Comparison of ENCODE assay signal across 8 mouse cellular contexts in genomic region chr5:52190371-52191179, GRCm38 (mm10). TPM values are rescaled to one million over a fixed set of nuclear protein-coding genes. Genes with fewer than 3 reads are reported as not detected.
DNase-seq lines count a peak whose midpoint lies in the region; ATAC-seq and TF ChIP-seq lines count a peak whose summit lies in the region.

Dhx15 (minus strand) TSS chr5:52190514.

- TF ChIP-seq EP300 in heart, postnatal 0 days (IDR thresholded peaks at IDR 0.05; ENCODE audit: low read depth), result no peak

- peaks cover 56% of the 10 kb centered on the region for H3K4me1 ChIP-seq in E14TG2a.4 (replicated peaks; ENCODE audit: low read depth, low read length)
- H3K4me1 ChIP-seq in forebrain, embryonic 12.5 days, result peaks cover 27% of the 10 kb centered on the region
- H3K4me1 ChIP-seq in heart, postnatal 0 days (ENCODE audit: control insufficient read depth, insufficient read depth), result peaks cover 24% of the 10 kb centered on the region
- peaks cover 14% of the 10 kb centered on the region for H3K4me1 ChIP-seq in liver, embryonic 16.5 days (ENCODE audit: control insufficient read depth, low read depth, low read length)
- H3K4me1 ChIP-seq in neural tube, embryonic 13.5 days (replicated peaks), result peaks cover 41% of the 10 kb centered on the region
- H3K4me1 ChIP-seq in testis, adult 2 months (ENCODE audit: control insufficient read depth, insufficient read depth, low read length), result peaks cover 3% of the 10 kb centered on the region; the same call in 1 of the 2 replicates

- peak within 1 kb of the TSS; percentile 98 for H3K9ac ChIP-seq in forebrain, embryonic 12.5 days
- peak within 1 kb of the TSS; percentile 94 for H3K9ac ChIP-seq in heart, postnatal 0 days (replicated peaks; ENCODE audit: low read depth, low read length)
- H3K9ac ChIP-seq in liver, embryonic 16.5 days (ENCODE audit: low read depth, low read length), result peak within 1 kb of the TSS; percentile 98
- peak within 1 kb of the TSS; percentile 99 for H3K9ac ChIP-seq in neural tube, embryonic 13.5 days

- whole genome bisulfite sequencing in forebrain, embryonic 12.5 days, result 1% methylated on average over 52 of the region's 53 CpGs
- 1% methylated on average over 53 of the region's 53 CpGs for WGBS in heart, postnatal 0 days
- under 1% methylated on average over 52 of the region's 53 CpGs for WGBS in liver, embryonic 16.5 days (ENCODE audit: insufficient replicate concordance)
- WGBS in neural tube, embryonic 13.5 days, result 1% methylated on average over 53 of the region's 53 CpGs

- no peak for TF ChIP-seq CTCF in E14TG2a.4 (conservative IDR thresholded peaks at IDR 0.05; ENCODE audit: low read length)
- peak; percentile 13; the same call in 1 of the 2 replicates for TF ChIP-seq CTCF in heart, postnatal 0 days (IDR thresholded peaks at IDR 0.05; ENCODE audit: low read depth)
- TF ChIP-seq CTCF in testis, adult 2 months (IDR thresholded peaks at IDR 0.05; ENCODE audit: control insufficient read depth, insufficient read depth, insufficient replicate concordance, low read depth, low read length), result no peak

- DNase-seq in c-Kit-positive CD71-positive TER-119-positive erythroid progenitor cells, embryonic 14.5 days (ENCODE audit: low spot score), result peak; percentile 90
- DNase-seq in heart, postnatal 0 days (ENCODE audit: low spot score), result peak; percentile 95
- peak; percentile 92 to 96 for DNase-seq in kidney, postnatal 4 days

- peak within 1 kb of the TSS; percentile 72 for H3K4me2 ChIP-seq in forebrain, embryonic 12.5 days
- H3K4me2 ChIP-seq in heart, postnatal 0 days (ENCODE audit: low read depth, low read length), result peak within 1 kb of the TSS; percentile 77
- H3K4me2 ChIP-seq in liver, embryonic 16.5 days (ENCODE audit: low read depth, low read length), result peak within 1 kb of the TSS; percentile 88
- peak within 1 kb of the TSS; percentile 91 for H3K4me2 ChIP-seq in neural tube, embryonic 13.5 days

- TF ChIP-seq POLR2A in testis, adult 2 months (IDR thresholded peaks at IDR 0.05; ENCODE audit: control insufficient read depth, low read depth, low read length), result peak; percentile 91

- peak within 1 kb of the TSS; percentile 93 for H3K27ac ChIP-seq in forebrain, embryonic 12.5 days
- peak within 1 kb of the TSS; percentile 92 for H3K27ac ChIP-seq in heart, postnatal 0 days (ENCODE audit: low read depth)
- peak within 1 kb of the TSS; percentile 89 for H3K27ac ChIP-seq in liver, embryonic 16.5 days (ENCODE audit: low read length)
- peak within 1 kb of the TSS; percentile 97 for H3K27ac ChIP-seq in neural tube, embryonic 13.5 days (replicated peaks)
- H3K27ac ChIP-seq in testis, adult 2 months (ENCODE audit: control insufficient read depth, insufficient read depth, low read depth, low read length), result peak within 1 kb of the TSS; percentile 92

- peaks cover 22% of the 10 kb centered on the region for H3K36me3 ChIP-seq in E14TG2a.4 (ENCODE audit: insufficient read depth, low read length)
- H3K36me3 ChIP-seq in forebrain, embryonic 12.5 days (replicated peaks), result no peaks in the 10 kb centered on the region
- H3K36me3 ChIP-seq in heart, postnatal 0 days (replicated peaks; ENCODE audit: control insufficient read depth, insufficient read depth, low read length), result no peaks in the 10 kb centered on the region
- H3K36me3 ChIP-seq in liver, embryonic 16.5 days (ENCODE audit: control insufficient read depth, insufficient read depth), result no peaks in the 10 kb centered on the region
- no peaks in the 10 kb centered on the region for H3K36me3 ChIP-seq in neural tube, embryonic 13.5 days
- H3K36me3 ChIP-seq in testis, adult 2 months (ENCODE audit: control insufficient read depth, insufficient read depth, low read length), result 0 out of 2 replicates have a peak, but pooled peaks cover 1% of the 10 kb centered on the region

- ATAC-seq in forebrain, embryonic 12.5 days (ENCODE audit: low FRiP score), result peak; percentile 97
- peak; percentile 97 for ATAC-seq in heart, postnatal 0 days (ENCODE audit: insufficient read depth, low read depth)
- ATAC-seq in liver, embryonic 16.5 days (ENCODE audit: low read depth), result peak; percentile 98
- peak; percentile 97 for ATAC-seq in neural tube, embryonic 13.5 days (ENCODE audit: low read depth)

- no peaks in the 10 kb centered on the region for H3K27me3 ChIP-seq in E14TG2a.4 (ENCODE audit: insufficient read depth, low read length)
- no peaks in the 10 kb centered on the region for H3K27me3 ChIP-seq in forebrain, embryonic 12.5 days
- no peaks in the 10 kb centered on the region for H3K27me3 ChIP-seq in heart, postnatal 0 days (ENCODE audit: control insufficient read depth, insufficient read depth, low read length)
- H3K27me3 ChIP-seq in liver, embryonic 16.5 days (ENCODE audit: control insufficient read depth, insufficient read depth, low read depth, low read length), result no peaks in the 10 kb centered on the region
- no peaks in the 10 kb centered on the region for H3K27me3 ChIP-seq in neural tube, embryonic 13.5 days
- H3K27me3 ChIP-seq in testis, adult 2 months (ENCODE audit: control insufficient read depth, insufficient read depth, low read length), result no peaks in the 10 kb centered on the region

- no peaks in the 10 kb centered on the region for H3K9me3 ChIP-seq in E14TG2a.4 (ENCODE audit: low read length)
- H3K9me3 ChIP-seq in forebrain, embryonic 12.5 days, result no peaks in the 10 kb centered on the region
- H3K9me3 ChIP-seq in heart, postnatal 0 days (replicated peaks; ENCODE audit: control insufficient read depth, low read length), result no peaks in the 10 kb centered on the region
- H3K9me3 ChIP-seq in liver, embryonic 16.5 days (replicated peaks; ENCODE audit: control insufficient read depth, low read length), result no peaks in the 10 kb centered on the region
- H3K9me3 ChIP-seq in neural tube, embryonic 13.5 days, result no peaks in the 10 kb centered on the region

- peak within 1 kb of the TSS; percentile 88 for H3K4me3 ChIP-seq in E14TG2a.4 (replicated peaks; ENCODE audit: low read length)
- peak within 1 kb of the TSS; percentile 96 for H3K4me3 ChIP-seq in forebrain, embryonic 12.5 days (replicated peaks)
- H3K4me3 ChIP-seq in heart, postnatal 0 days (ENCODE audit: low read depth, low read length), result peak within 1 kb of the TSS; percentile 95
- peak within 1 kb of the TSS; percentile 97 for H3K4me3 ChIP-seq in liver, embryonic 16.5 days (ENCODE audit: low read depth, low read length)
- H3K4me3 ChIP-seq in neural tube, embryonic 13.5 days, result peak within 1 kb of the TSS; percentile 99
- H3K4me3 ChIP-seq in testis, adult 2 months (ENCODE audit: control insufficient read depth, low read depth, low read length), result peak within 1 kb of the TSS; percentile 91

RNA-seq across cellular contexts. Expression of gene Dhx15, which starts in this region (rescaled TPM):
- 209 and 225 TPM in 2 replicates for polyA plus RNA-seq in forebrain, embryonic 12.5 days (2016; fragmentation: Nextera tagmentation; extraction: Ambion mirVana)
- 83.1 and 84.6 TPM in 2 replicates for total RNA-seq in heart, postnatal 0 days (2014; rRNA removed; ENCODE audit: low replicate concordance)
- polyA plus RNA-seq in heart, postnatal 0 days (2015; fragmentation: Nextera tagmentation; extraction: Ambion mirVana), result 42.6 and 47.9 TPM in 2 replicates
- polyA plus RNA-seq in liver, embryonic 16.5 days (2015; fragmentation: Nextera tagmentation; extraction: Ambion mirVana), result 58.3 and 63.0 TPM in 2 replicates
- polyA plus RNA-seq in neural tube, embryonic 13.5 days (2015; fragmentation: Nextera tagmentation; extraction: Ambion mirVana), result 126 and 147 TPM in 2 replicates
- polyA plus RNA-seq in testis, adult 2 months (2012; rRNA removed), result 30.1 and 40.6 TPM in 2 replicates

Comparison
In these comparisons a context has a peak if more than half of its experiments do, and no peak if none do; other contexts are left out.
1. Peak in every context shown above with its lines: DNase-seq, ATAC-seq, H3K4me3 ChIP-seq and H3K27ac ChIP-seq.